Mouse (Mus musculus) neural tube, embryonic 14.5 days (tissue): ENCODE results near the gene Mtmr11. TPM values are rescaled to one million over a fixed set of nuclear protein-coding genes. Genes with fewer than 3 reads are reported as not detected.
A peak's percentile ranks its signal among the peaks of the same experiment; 100 is the strongest.
"Not testable (repeated sequence)": the region's sequence is repeated elsewhere in the genome, so short reads cannot be mapped to it uniquely, and the experiment has no call there.

ENCODE experiments used
- ATAC-seq: fragments of 200-750 bp; cut with Nextera tagmentation; 2 replicates; pipeline ENCODE4 v1.8.0; 2017; ENCODE audit warnings: low read depth, mild to moderate bottlenecking, moderate TSS enrichment, moderate library complexity
- H3K27ac ChIP-seq: fragments of 300-500 bp; sonication (generic); 2 replicates; pipeline ENCODE4 v1.5.1; 2014; ENCODE audit warnings: low read depth, mild to moderate bottlenecking, control low read depth, low read length, moderate library complexity, mixed read lengths
- H3K27me3 ChIP-seq: fragments of 300-500 bp; sonication (generic); 2 replicates; pipeline ENCODE4 v1.6.1; 2014; ENCODE audit warnings: low read length; ENCODE audit not compliant: control insufficient read depth, insufficient read depth
- H3K36me3 ChIP-seq: fragments of 300-500 bp; sonication (generic); 2 replicates; pipeline ENCODE4 v1.6.1; 2014; ENCODE audit warnings: low read length, mixed read lengths; ENCODE audit not compliant: control insufficient read depth, insufficient read depth
- H3K4me1 ChIP-seq: fragments of 300-500 bp; sonication (generic); 2 replicates; pipeline ENCODE4 v1.6.1; 2014; ENCODE audit warnings: low read length; ENCODE audit not compliant: control insufficient read depth, insufficient read depth
- H3K4me2 ChIP-seq: fragments of 300-500 bp; sonication (generic); 2 replicates; pipeline ENCODE4 v1.6.1; 2014; ENCODE audit warnings: mild to moderate bottlenecking, low read depth, low read length, control low read depth
- H3K4me3 ChIP-seq: fragments of 300-500 bp; sonication (generic); 2 replicates; pipeline ENCODE4 v1.5.1; 2014; ENCODE audit warnings: low read depth, low read length, control low read depth, mixed read lengths
- H3K9ac ChIP-seq: fragments of 300-500 bp; sonication (generic); replicated peaks from 2 replicates; pipeline ENCODE4 v1.6.1; 2014; ENCODE audit warnings: low read depth, mild to moderate bottlenecking, control low read depth, low read length, mixed read lengths
- H3K9me3 ChIP-seq: fragments of 300-500 bp; sonication (generic); 2 replicates; pipeline ENCODE4 v1.6.1; 2016; ENCODE audit warnings: low read length; ENCODE audit not compliant: control insufficient read depth
- WGBS: fragments of 180-500 bp; shearing (Covaris S2); extraction: QIAGEN DNeasy Blood & Tissue Kit; methylation state at CpG from one replicate; pipeline ENCODE4 v1.1.7; 2014; 5-methylcytosine and 5-hydroxymethylcytosine counted together
- polyA plus RNA-seq: library from polyadenylated mRNA; unstranded; fragments of >200 nt; fragmentation: Nextera tagmentation; extraction: Ambion mirVana; gene quantifications from 2 replicates; pipeline ENCODE4 v1.2.1, GENCODE M21; 2014

The Mtmr11 gene
- polyA plus RNA-seq, 1 experiment from 2014 or later: 11.6 TPM

DNA sequence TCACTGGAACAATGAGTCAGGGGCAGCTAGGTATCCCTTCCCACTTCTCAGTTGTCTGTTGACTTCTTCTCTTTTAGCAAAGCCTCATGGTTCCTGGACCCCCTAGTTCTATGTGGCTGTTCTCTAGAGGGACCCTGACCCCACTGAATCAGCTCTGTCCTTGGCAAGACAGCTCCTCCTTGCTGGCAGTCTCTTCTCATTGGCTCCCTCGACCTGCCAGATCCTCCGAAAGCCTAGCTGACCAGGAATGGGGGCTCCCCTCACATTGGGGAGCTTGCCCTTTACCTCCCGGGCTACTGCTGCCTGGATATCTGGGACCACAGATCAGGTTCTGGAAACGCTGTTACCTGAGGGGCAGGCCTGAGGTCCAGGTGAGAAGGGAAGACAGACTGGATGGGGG lies 8.5 kb downstream of the Mtmr11 start:
- Histone ChIP-seq H3K36me3 (no peaks in the 10 kb centered on the region; the same call in 1 of the 2 replicates), H3K4me2 (no peak overlapping the region; the same call in 1 of the 2 replicates), H3K27me3 (no peaks in the 10 kb centered on the region), H3K4me3 (no peak overlapping the region), H3K9me3 (no peaks in the 10 kb centered on the region), H3K4me1 (peaks cover 21% of the 10 kb centered on the region), H3K9ac (no peak overlapping the region), H3K27ac (no peak overlapping the region)
- ATAC-seq: no peak
- 95% methylated on average over 4 of the region's 4 CpGs for WGBS

DNA sequence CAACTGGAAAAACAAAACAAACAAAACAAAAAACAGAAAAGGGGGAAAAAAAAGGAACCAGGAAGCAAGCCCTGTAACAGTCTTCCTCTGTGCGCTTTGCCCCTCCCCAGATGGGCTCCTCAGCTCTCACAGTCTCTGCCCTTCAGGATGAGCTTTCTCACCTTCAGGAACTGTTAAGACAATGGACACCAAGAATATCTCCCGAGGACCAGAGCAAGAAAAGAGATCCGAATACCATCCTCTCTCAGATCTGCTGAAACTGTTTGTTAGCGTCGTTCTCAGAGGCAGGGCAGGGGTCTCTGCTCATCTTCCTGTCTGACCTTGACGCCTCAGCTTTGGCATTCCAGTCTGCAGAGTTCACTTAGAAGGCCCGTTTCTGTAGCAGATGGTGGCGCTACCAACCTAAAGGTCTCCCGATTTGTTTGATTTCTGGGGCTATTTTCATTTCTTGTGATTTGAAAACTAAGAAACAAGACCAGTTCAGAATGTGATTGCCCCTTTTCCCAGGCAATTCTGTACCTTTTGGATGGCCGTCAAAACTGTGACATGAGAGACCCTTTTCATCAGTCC lies 9.3 kb downstream of the Mtmr11 start:
- no peaks in the 10 kb centered on the region for H3K9me3 ChIP-seq
- peak overlapping the region; percentile 97 for H3K4me2 ChIP-seq
- WGBS: 69% methylated on average over 10 of the region's 10 CpGs
- H3K9ac ChIP-seq: peak overlapping the region; percentile 86
- H3K27ac ChIP-seq: peak overlapping the region; percentile 99; the same call in 1 of the 2 replicates
- no peaks in the 10 kb centered on the region for H3K27me3 ChIP-seq
- peaks cover 5% of the 10 kb centered on the region for H3K36me3 ChIP-seq
- H3K4me3 ChIP-seq: peak overlapping the region; percentile 89; the same call in 1 of the 2 replicates
- no peak for ATAC-seq
- peaks cover 21% of the 10 kb centered on the region for H3K4me1 ChIP-seq

DNA sequence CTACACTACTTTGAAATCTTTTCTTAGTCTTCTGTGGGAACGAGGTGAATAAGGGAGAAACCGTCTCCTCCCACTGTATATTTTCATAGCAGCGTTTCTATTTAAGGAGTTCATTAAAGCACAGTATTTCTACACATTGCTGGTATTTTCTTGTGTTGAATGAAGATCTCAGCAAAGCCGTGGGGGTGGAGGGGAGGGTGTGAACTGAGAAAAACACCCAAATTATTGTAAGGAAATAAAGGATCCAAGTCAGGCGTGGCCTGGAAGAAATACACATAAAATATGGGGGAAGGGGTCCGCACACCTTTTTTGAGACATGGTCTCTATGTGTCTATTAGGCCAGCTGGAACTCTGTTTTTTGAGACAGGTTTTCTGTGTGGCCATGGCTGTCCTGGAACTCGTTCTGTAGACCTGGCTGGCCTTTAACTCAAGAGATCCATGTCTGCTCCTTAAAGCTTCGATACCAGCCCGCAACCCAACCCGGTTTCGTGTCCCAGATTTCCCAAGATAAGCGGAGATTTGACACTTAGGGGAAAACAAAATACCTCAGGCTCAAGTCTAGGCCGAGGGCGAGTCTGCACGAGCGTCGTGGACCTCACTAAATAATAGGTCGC lies 9.9 kb downstream of the Mtmr11 start:
- peak overlapping the region; percentile 89 for H3K4me3 ChIP-seq
- H3K9me3 ChIP-seq: no peaks in the 10 kb centered on the region
- no peaks in the 10 kb centered on the region for H3K27me3 ChIP-seq
- peaks cover 21% of the 10 kb centered on the region for H3K4me1 ChIP-seq
- WGBS: 22% methylated on average over 18 of the region's 18 CpGs
- peaks cover 8% of the 10 kb centered on the region for H3K36me3 ChIP-seq
- ATAC-seq: no peak
- peak overlapping the region; percentile 97 for H3K4me2 ChIP-seq
- H3K9ac ChIP-seq: peak overlapping the region; percentile 86
- peak overlapping the region; percentile 99 for H3K27ac ChIP-seq

DNA sequence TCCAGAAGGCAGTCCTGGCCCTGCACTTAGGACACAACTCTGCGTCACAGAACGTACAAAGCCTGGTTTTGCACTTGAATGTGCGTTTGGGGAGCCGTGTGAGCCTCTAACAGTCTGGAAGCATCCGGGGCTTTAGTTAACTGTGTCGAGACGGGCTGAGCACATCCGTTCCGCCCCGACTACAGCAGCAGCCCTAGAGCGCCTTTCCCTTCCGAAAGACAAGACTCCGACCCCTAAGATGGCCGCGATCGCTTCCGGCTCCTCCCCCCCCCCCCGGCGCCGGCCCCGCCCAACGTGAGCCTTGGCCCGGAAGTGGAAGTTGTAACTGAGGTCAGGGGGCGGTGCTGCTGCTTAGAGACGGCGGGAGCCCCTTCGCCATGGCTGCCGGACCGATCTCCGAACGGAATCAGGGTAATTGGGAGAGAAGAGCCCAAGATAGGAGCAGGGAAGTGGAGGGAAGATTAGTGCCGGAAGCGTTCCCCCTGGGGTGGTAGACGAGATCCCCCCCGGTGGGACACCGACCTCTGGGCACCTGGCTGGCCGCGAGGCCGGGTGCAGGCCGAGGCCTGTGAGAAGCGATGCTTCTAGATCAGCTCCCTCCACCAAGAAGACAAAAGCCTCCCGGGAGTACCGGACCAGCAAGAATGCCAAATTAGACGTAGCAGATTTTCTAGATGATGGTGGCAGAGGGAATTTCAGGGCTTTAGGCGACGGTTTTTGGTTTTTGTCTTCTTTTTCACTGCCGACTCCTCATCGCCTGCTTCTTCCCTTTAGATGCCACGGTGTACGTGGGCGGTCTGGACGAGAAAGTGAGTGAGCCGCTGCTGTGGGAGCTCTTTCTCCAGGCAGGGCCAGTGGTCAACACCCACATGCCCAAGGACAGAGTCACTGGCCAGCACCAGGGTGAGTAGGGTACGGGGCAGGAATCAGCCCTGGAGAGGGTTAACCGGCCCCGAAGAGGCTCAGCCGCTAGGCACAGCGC lies 10.7 kb downstream of the Mtmr11 start, which contains the start of gene Sf3b4:
Gene Sf3b4, plus strand, starts transcription at position 136 of the 982 bp plus-strand sequence.
- under 1% methylated on average over 58 of the region's 58 CpGs for WGBS
- Histone ChIP-seq H3K4me1 (peaks cover 21% of the 10 kb centered on the region), H3K27me3 (no peaks in the 10 kb centered on the region), H3K9me3 (no peaks in the 10 kb centered on the region), H3K9ac (peak within 1 kb of the TSS; percentile 86), H3K36me3 (peaks cover 10% of the 10 kb centered on the region), H3K4me2 (peak within 1 kb of the TSS; percentile 97), H3K4me3 (peak within 1 kb of the TSS; percentile 89), H3K27ac (peak within 1 kb of the TSS; percentile 99)
- ATAC-seq: peak; percentile 95

DNA sequence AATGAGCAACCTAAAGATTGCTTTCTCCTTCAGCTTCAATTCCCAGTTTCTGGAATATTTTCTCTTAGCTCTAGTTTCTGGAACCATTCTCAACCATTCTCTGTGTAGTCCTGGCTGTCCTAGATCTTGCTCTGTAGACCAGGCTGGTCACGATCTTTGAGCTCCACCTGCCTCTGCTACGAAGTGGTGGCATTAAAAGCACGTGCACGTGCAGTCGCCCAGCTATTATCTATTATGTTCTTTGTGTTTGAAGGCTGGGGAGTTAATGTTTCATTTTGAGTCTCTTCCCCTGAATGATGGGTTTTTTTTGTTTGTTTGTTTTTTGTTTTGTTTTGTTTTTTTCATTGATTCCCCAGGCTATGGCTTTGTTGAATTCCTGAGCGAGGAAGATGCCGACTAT lies 11.4 kb downstream of the Mtmr11 start:
- H3K9me3 ChIP-seq: no peaks in the 10 kb centered on the region
- H3K4me1 ChIP-seq: peaks cover 21% of the 10 kb centered on the region
- no peak overlapping the region for H3K27ac ChIP-seq
- peak overlapping the region; percentile 97 for H3K4me2 ChIP-seq
- no peaks in the 10 kb centered on the region for H3K27me3 ChIP-seq
- H3K9ac ChIP-seq: peak overlapping the region; percentile 86
- H3K36me3 ChIP-seq: peaks cover 17% of the 10 kb centered on the region
- ATAC-seq: no peak
- WGBS: 39% methylated on average over 7 of the region's 7 CpGs
- H3K4me3 ChIP-seq: peak overlapping the region; percentile 89

DNA sequence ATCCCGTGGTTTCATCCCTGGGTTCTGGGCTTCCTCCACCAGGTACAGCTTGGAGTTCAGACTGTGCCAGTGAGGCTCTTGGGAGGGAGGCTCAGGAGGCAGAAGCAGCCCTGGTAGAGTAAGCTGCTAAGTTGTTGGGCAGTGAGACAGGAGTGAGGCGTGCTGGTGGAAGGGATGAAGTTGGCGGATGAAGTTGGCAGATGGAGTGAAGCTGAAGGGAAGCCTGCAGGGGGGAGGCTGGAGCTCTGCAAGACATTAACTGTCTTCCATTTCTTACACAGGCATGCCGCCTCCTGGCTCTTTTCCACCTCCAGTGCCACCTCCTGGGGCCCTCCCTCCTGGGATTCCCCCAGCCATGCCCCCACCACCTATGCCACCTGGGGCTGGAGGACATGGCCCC lies 12.2 kb downstream of the Mtmr11 start:
- not testable (repeated sequence) for ATAC-seq, H3K27ac ChIP-seq, H3K4me3 ChIP-seq, H3K9ac ChIP-seq, H3K27me3 ChIP-seq, H3K4me2 ChIP-seq, H3K9me3 ChIP-seq
- Histone ChIP-seq H3K36me3 (peaks cover 20% of the 10 kb centered on the region), H3K4me1 (peaks cover 21% of the 10 kb centered on the region)
- 94% methylated on average over 4 of the region's 4 CpGs for WGBS

DNA sequence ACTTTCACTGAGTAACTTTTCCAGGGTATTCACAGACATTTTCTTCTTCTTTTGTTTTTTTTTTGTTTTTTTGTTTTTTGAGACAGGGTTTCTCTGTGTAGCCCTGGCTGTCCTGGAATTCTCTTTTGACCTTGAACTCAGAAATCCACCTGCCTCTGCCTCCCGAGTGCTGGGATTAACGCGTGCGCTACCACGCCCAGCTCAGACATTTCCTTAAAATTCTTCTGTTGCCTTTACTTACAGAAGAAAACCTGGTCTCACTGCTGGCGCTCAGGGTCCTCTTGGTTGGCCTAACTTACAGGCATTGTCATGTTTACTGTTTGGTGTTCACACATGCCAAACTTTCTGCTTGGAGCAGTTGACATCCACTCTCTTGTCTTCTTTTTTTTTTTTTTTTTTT lies 13.4 kb downstream of the Mtmr11 start:
- ATAC-seq: no peak
- Histone ChIP-seq H3K4me1 (peaks cover 19% of the 10 kb centered on the region), H3K27me3 (no peaks in the 10 kb centered on the region), H3K4me2 (no peak overlapping the region), H3K9me3 (no peaks in the 10 kb centered on the region), H3K4me3 (no peak overlapping the region), H3K27ac (no peak overlapping the region), H3K36me3 (peaks cover 20% of the 10 kb centered on the region), H3K9ac (no peak overlapping the region)
- 97% methylated on average over 6 of the region's 6 CpGs for WGBS

DNA sequence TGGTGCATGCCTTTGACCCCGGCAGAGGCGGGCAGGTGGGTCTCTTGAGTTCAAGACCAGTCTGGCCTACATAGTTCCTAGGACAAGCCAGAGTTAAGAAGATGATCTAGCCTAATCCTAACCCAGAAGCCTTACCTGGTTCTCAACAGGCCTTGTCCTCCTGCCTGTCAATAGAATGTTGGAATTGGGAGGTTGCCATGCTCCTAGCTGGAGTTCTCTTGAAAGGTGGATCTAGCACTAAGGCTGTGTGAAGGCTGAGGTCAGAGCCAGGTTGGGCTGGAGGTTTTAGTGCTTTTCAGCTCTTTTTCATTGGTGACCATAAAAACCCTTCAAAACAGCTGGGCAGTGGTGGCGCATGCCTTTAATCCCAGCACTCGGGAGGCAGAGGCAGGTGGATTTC lies 16.6 kb downstream of the Mtmr11 start:
- Histone ChIP-seq H3K27ac (no peak overlapping the region), H3K9ac (no peak overlapping the region), H3K27me3 (no peaks in the 10 kb centered on the region), H3K4me3 (no peak overlapping the region), H3K4me1 (peaks cover 17% of the 10 kb centered on the region), H3K9me3 (no peaks in the 10 kb centered on the region), H3K36me3 (peaks cover 20% of the 10 kb centered on the region), H3K4me2 (no peak overlapping the region)
- 90% methylated on average over 4 of the region's 4 CpGs for WGBS
- ATAC-seq: no peak
